Mouse (Mus musculus): ENCODE measurements at regions not wholly inside any gene's neighbourhood (a gene's known extent, or its start where the extent isn't known, plus 50 kb on each side); places are given as distances from the start of the nearest gene placed in this dataset.

- TF ChIP-seq CTCF (IDR thresholded peaks at IDR 0.05; ENCODE audit: extremely low read depth, insufficient read depth, low read length) (no peak), POLR2A (IDR thresholded peaks at IDR 0.05; ENCODE audit: extremely low read depth, insufficient read depth, low read length) (no peak)
Observed at GRCm38 (mm10) chr4:45720352-45720751, 78.5 kb upstream of the Aldh1b1 start.
